In genomic region chr8:4404880-4405261, GRCm38 (mm10) we compare ENCODE assay signal across 8 mouse cellular contexts.
DNase-seq lines count a peak whose midpoint lies in the region; ATAC-seq and TF ChIP-seq lines count a peak whose summit lies in the region.

No protein-coding gene starts in this region.

- H3K4me3 ChIP-seq in megakaryocyte, embryonic 14.5 days (replicated peaks), result peak overlapping the region; percentile 62
- H3K4me3 ChIP-seq in kidney, adult 2 months (ENCODE audit: insufficient read depth, low read depth, low read length), result peak overlapping the region; percentile 42
- H3K4me3 ChIP-seq in lung, postnatal 0 days (ENCODE audit: low read depth, low read length), result peak overlapping the region; percentile 27
- peak overlapping the region; percentile 32 for H3K4me3 ChIP-seq in stomach, embryonic 14.5 days (ENCODE audit: low read depth, low read length)

- no peak for TF ChIP-seq EP300 in lung, postnatal 0 days (IDR thresholded peaks at IDR 0.05)

- peaks cover 27% of the 10 kb centered on the region for H3K9me3 ChIP-seq in megakaryocyte, embryonic 14.5 days
- H3K9me3 ChIP-seq in lung, postnatal 0 days (ENCODE audit: low read length), result no peaks in the 10 kb centered on the region
- no peaks in the 10 kb centered on the region for H3K9me3 ChIP-seq in stomach, embryonic 14.5 days (ENCODE audit: control insufficient read depth, low read depth, low read length)

- H3K4me2 ChIP-seq in lung, postnatal 0 days (replicated peaks; ENCODE audit: low read depth, low read length), result peak overlapping the region; percentile 60
- peak overlapping the region; percentile 69 for H3K4me2 ChIP-seq in stomach, embryonic 14.5 days (replicated peaks; ENCODE audit: low read depth, low read length)

- no peak for TF ChIP-seq CTCF in kidney, adult 2 months (conservative IDR thresholded peaks at IDR 0.05; ENCODE audit: insufficient read depth, insufficient read length, low read depth, low read length)
- TF ChIP-seq CTCF in lung, postnatal 0 days (IDR thresholded peaks at IDR 0.05), result peak; percentile 14; the same call in 1 of the 2 replicates

- H3K27me3 ChIP-seq in megakaryocyte, embryonic 14.5 days (replicated peaks), result peaks cover 18% of the 10 kb centered on the region
- H3K27me3 ChIP-seq in kidney, adult 2 months (replicated peaks; ENCODE audit: control insufficient read depth, insufficient read depth, low read length), result no peaks in the 10 kb centered on the region
- H3K27me3 ChIP-seq in lung, postnatal 0 days (replicated peaks; ENCODE audit: insufficient read depth, low read length), result no peaks in the 10 kb centered on the region
- H3K27me3 ChIP-seq in stomach, embryonic 14.5 days (ENCODE audit: control insufficient read depth, insufficient read depth, low read length), result no peaks in the 10 kb centered on the region

- WGBS in kidney, adult 2 months, result under 1% methylated on average over 16 of the region's 16 CpGs
- WGBS in lung, postnatal 0 days, result 9% methylated on average over 16 of the region's 16 CpGs
- WGBS in stomach, embryonic 14.5 days, result 19% methylated on average over 16 of the region's 16 CpGs

- TF ChIP-seq POLR2A in kidney, adult 2 months (IDR thresholded peaks at IDR 0.05; ENCODE audit: low read depth, low read length), result no peak

- ATAC-seq in megakaryocyte, adult 5-6 weeks (ENCODE audit: poor library complexity, severe bottlenecking), result no peak
- peak; percentile 64 for ATAC-seq in lung, postnatal 0 days
- peak; percentile 51; the same call in 1 of the 2 replicates for ATAC-seq in stomach, embryonic 14.5 days (ENCODE audit: insufficient number of reproducible peaks, insufficient read depth, low FRiP score, low read depth)
- no peak for ATAC-seq in CD4-positive, CD25-positive, alpha-beta regulatory T cell, adult 4 months
- no peak for ATAC-seq in monocyte, adult 5-6 weeks (replicated peaks; ENCODE audit: insufficient number of reproducible peaks, low FRiP score, low TSS enrichment, poor library complexity, severe bottlenecking)

- DNase-seq in forelimb bud, embryonic 11.5 days (ENCODE audit: low read depth, low spot score), result peak; percentile 35
- DNase-seq in kidney, adult 2 months, result peak; percentile 34
- peak; percentile 61 for DNase-seq in lung, postnatal 0 days (ENCODE audit: low spot score)

- no peaks in the 10 kb centered on the region for H3K36me3 ChIP-seq in megakaryocyte, embryonic 14.5 days (replicated peaks; ENCODE audit: low read length)
- no peaks in the 10 kb centered on the region for H3K36me3 ChIP-seq in kidney, adult 2 months (ENCODE audit: control insufficient read depth, insufficient read depth, low read length)
- no peaks in the 10 kb centered on the region for H3K36me3 ChIP-seq in lung, postnatal 0 days (ENCODE audit: insufficient read depth, low read length)
- no peaks in the 10 kb centered on the region for H3K36me3 ChIP-seq in stomach, embryonic 14.5 days (ENCODE audit: control insufficient read depth, insufficient read depth, low read length)

- no peak overlapping the region for H3K9ac ChIP-seq in lung, postnatal 0 days (replicated peaks; ENCODE audit: low read depth)
- H3K9ac ChIP-seq in stomach, embryonic 14.5 days (replicated peaks; ENCODE audit: low read depth, low read length), result peak overlapping the region; percentile 28; the same call in 1 of the 2 replicates

- no peak overlapping the region for H3K27ac ChIP-seq in kidney, adult 2 months (ENCODE audit: insufficient read depth, low read depth, low read length)
- H3K27ac ChIP-seq in lung, postnatal 0 days (ENCODE audit: low read length), result no peak overlapping the region
- H3K27ac ChIP-seq in stomach, embryonic 14.5 days (ENCODE audit: low read length), result no peak overlapping the region

- H3K4me1 ChIP-seq in megakaryocyte, embryonic 14.5 days, result peaks cover 17% of the 10 kb centered on the region
- no peaks in the 10 kb centered on the region for H3K4me1 ChIP-seq in kidney, adult 2 months (ENCODE audit: control insufficient read depth, insufficient read depth, low read length)
- no peaks in the 10 kb centered on the region for H3K4me1 ChIP-seq in lung, postnatal 0 days (ENCODE audit: insufficient read depth, low read depth, low read length)
- H3K4me1 ChIP-seq in stomach, embryonic 14.5 days (ENCODE audit: control insufficient read depth, insufficient read depth, low read length), result no peaks in the 10 kb centered on the region

Comparison
In these comparisons a context has a peak if more than half of its experiments do, and no peak if none do; other contexts are left out.
1. ATAC-seq: peak in lung, postnatal 0 days (single experiment) and stomach, embryonic 14.5 days (single experiment); none in megakaryocyte, adult 5-6 weeks (single experiment), CD4-positive, CD25-positive, alpha-beta regulatory T cell, adult 4 months (single experiment) and monocyte, adult 5-6 weeks (single experiment).
2. Peak in every context shown above with its lines, with median percentiles within 50 percentile points of each other: H3K4me3 ChIP-seq and DNase-seq.